Mouse (Mus musculus): Measurements from ENCODE around the gene Dnajb12. TPM values are rescaled to one million over a fixed set of nuclear protein-coding genes. Genes with fewer than 3 reads are reported as not detected.

The Dnajb12 gene
- total RNA-seq, 2 experiments from 2014 or later: 48.0 to 48.3 TPM

Other genes starting within 250 kb of the Dnajb12 start
- gene Micu1, start 177.1 kb upstream of the Dnajb12 start, total RNA-seq (2021): 100 to 1,000 TPM in 1 of 2 experiments, 10 to 100 TPM in 1; 98.3 to 109 TPM
- gene Ddit4, start 72.3 kb downstream of the Dnajb12 start, total RNA-seq (2021): 10 to 100 TPM; 89.5 to 96.2 TPM
- gene Ascc1, start 123.2 kb downstream of the Dnajb12 start, total RNA-seq (2021): 10 to 100 TPM; 14.3 to 18.1 TPM
- 10 to 100 TPM; 69.8 to 71.1 TPM for gene Anapc16, start 123.6 kb downstream of the Dnajb12 start, total RNA-seq (2021)
- 100 to 1,000 TPM; 493 to 502 TPM for gene Spock2, start 226.7 kb downstream of the Dnajb12 start, total RNA-seq (2021)